8 mouse cellular contexts compared by ENCODE assay signal in genomic region chr9:53340969-53341368, GRCm38 (mm10). TPM values are rescaled to one million over a fixed set of nuclear protein-coding genes. Genes with fewer than 3 reads are reported as not detected.
A peak's percentile ranks its signal among the peaks of the same experiment; 100 is the strongest.
DNase-seq lines count a peak whose midpoint lies in the region; ATAC-seq and TF ChIP-seq lines count a peak whose summit lies in the region.

No protein-coding gene starts in this region.

- H3K4me3 ChIP-seq in E14TG2a.4 (replicated peaks; ENCODE audit: low read length) = peak overlapping the region; percentile 30; the same call in 1 of the 2 replicates
- peak overlapping the region; percentile 24 for H3K4me3 ChIP-seq in hindbrain, embryonic 11.5 days (ENCODE audit: low read depth, low read length)
- H3K4me3 ChIP-seq in limb, embryonic 12.5 days (replicated peaks) = peak overlapping the region; percentile 49
- H3K4me3 ChIP-seq in midbrain, embryonic 15.5 days = peak overlapping the region; percentile 39

- H3K9ac ChIP-seq in hindbrain, embryonic 11.5 days (ENCODE audit: low read depth, low read length) = no peak overlapping the region
- peak overlapping the region; percentile 51 for H3K9ac ChIP-seq in limb, embryonic 12.5 days (replicated peaks)
- H3K9ac ChIP-seq in midbrain, embryonic 15.5 days = peak overlapping the region; percentile 30

- H3K27me3 ChIP-seq in E14TG2a.4 (ENCODE audit: insufficient read depth, low read length) = peaks cover 6% of the 10 kb centered on the region; the same call in 1 of the 2 replicates
- no peaks in the 10 kb centered on the region for H3K27me3 ChIP-seq in hindbrain, embryonic 11.5 days (ENCODE audit: control insufficient read depth, insufficient read depth, low read length)
- peaks cover 6% of the 10 kb centered on the region; the same call in 1 of the 2 replicates for H3K27me3 ChIP-seq in limb, embryonic 12.5 days
- no peaks in the 10 kb centered on the region for H3K27me3 ChIP-seq in midbrain, embryonic 15.5 days (replicated peaks)

- no peak for TF ChIP-seq CTCF in E14TG2a.4 (conservative IDR thresholded peaks at IDR 0.05; ENCODE audit: low read length)

- peak; percentile 12 for DNase-seq in CD4-positive, CD25-positive, alpha-beta regulatory T cell, adult 2 months (ENCODE audit: low read depth, low spot score)
- DNase-seq in embryo, embryonic 11 days = peak; percentile 45
- DNase-seq in hindbrain, embryonic 11.5 days (ENCODE audit: low spot score) = peak; percentile 35
- no peak for DNase-seq in natural killer cell, adult 2 months (ENCODE audit: low spot score in 2 of 2)

- ATAC-seq in CD4-positive, CD25-positive, alpha-beta regulatory T cell, adult 4 months = no peak
- no peak for ATAC-seq in hindbrain, embryonic 11.5 days (ENCODE audit: low FRiP score)
- no peak for ATAC-seq in limb, embryonic 12.5 days (ENCODE audit: insufficient number of reproducible peaks, insufficient read depth, low FRiP score, low TSS enrichment, low read depth)
- 0 out of 2 replicates have a peak, but pooled peaks have one; percentile 24 for ATAC-seq in midbrain, embryonic 15.5 days (replicated peaks)

- no peak overlapping the region for H3K27ac ChIP-seq in hindbrain, embryonic 11.5 days (ENCODE audit: low read depth, low read length)
- H3K27ac ChIP-seq in limb, embryonic 12.5 days = no peak overlapping the region
- H3K27ac ChIP-seq in midbrain, embryonic 15.5 days = no peak overlapping the region

- peaks cover 13% of the 10 kb centered on the region for H3K4me1 ChIP-seq in E14TG2a.4 (replicated peaks; ENCODE audit: low read depth, low read length)
- H3K4me1 ChIP-seq in hindbrain, embryonic 11.5 days (replicated peaks; ENCODE audit: control insufficient read depth, insufficient read depth, low read length) = no peaks in the 10 kb centered on the region
- peaks cover 6% of the 10 kb centered on the region; the same call in 1 of the 2 replicates for H3K4me1 ChIP-seq in limb, embryonic 12.5 days (replicated peaks)
- H3K4me1 ChIP-seq in midbrain, embryonic 15.5 days = 0 out of 2 replicates have a peak, but pooled peaks cover 3% of the 10 kb centered on the region

- WGBS in hindbrain, embryonic 11.5 days = 12% methylated on average over 14 of the region's 14 CpGs
- WGBS in limb, embryonic 12.5 days = 1% methylated on average over 14 of the region's 14 CpGs
- 12% methylated on average over 14 of the region's 14 CpGs for WGBS in midbrain, embryonic 15.5 days

- H3K9me3 ChIP-seq in E14TG2a.4 (ENCODE audit: low read length) = no peaks in the 10 kb centered on the region
- H3K9me3 ChIP-seq in hindbrain, embryonic 11.5 days (ENCODE audit: control insufficient read depth, low read length) = no peaks in the 10 kb centered on the region
- no peaks in the 10 kb centered on the region for H3K9me3 ChIP-seq in limb, embryonic 12.5 days
- H3K9me3 ChIP-seq in midbrain, embryonic 15.5 days = no peaks in the 10 kb centered on the region

- peak overlapping the region; percentile 29 for H3K4me2 ChIP-seq in hindbrain, embryonic 11.5 days (replicated peaks; ENCODE audit: low read depth, low read length)
- peak overlapping the region; percentile 86 for H3K4me2 ChIP-seq in limb, embryonic 12.5 days
- H3K4me2 ChIP-seq in midbrain, embryonic 15.5 days = peak overlapping the region; percentile 77

- no peaks in the 10 kb centered on the region for H3K36me3 ChIP-seq in E14TG2a.4 (ENCODE audit: insufficient read depth, low read length)
- no peaks in the 10 kb centered on the region for H3K36me3 ChIP-seq in hindbrain, embryonic 11.5 days (ENCODE audit: control insufficient read depth, insufficient read depth, low read length)
- H3K36me3 ChIP-seq in limb, embryonic 12.5 days = no peaks in the 10 kb centered on the region
- H3K36me3 ChIP-seq in midbrain, embryonic 15.5 days (replicated peaks) = no peaks in the 10 kb centered on the region

RNA-seq across cellular contexts. Expression of gene Exph5, which starts 39.5 kb away (rescaled TPM):
- 1 to 10 TPM; 1.5 TPM for polyA plus RNA-seq in CD4-positive, CD25-positive, alpha-beta regulatory T cell, adult 4 months (2017; shearing (Covaris generic))
- 0.66 and 1.7 TPM in 2 replicates for polyA plus RNA-seq in hindbrain, embryonic 11.5 days (2014; fragmentation: Nextera tagmentation; extraction: Ambion mirVana)
- polyA plus RNA-seq in limb, embryonic 12.5 days (2016; fragmentation: Nextera tagmentation; extraction: Ambion mirVana) = 1.4 TPM in 2 replicates
- polyA plus RNA-seq in midbrain, embryonic 15.5 days (2015; fragmentation: Nextera tagmentation; extraction: Ambion mirVana) = 0.23 and 0.35 TPM in 2 replicates

RNA-seq across cellular contexts. Expression of gene Kdelc2, which starts 42.9 kb away (rescaled TPM):
- 1 to 10 TPM in 1 of 2 experiments, under 1 TPM in 1; 0.80 to 1.5 TPM for polyA plus RNA-seq in CD4-positive, CD25-positive, alpha-beta regulatory T cell, adult 4 months (2017; shearing (Covaris generic))
- polyA plus RNA-seq in hindbrain, embryonic 11.5 days (2014; fragmentation: Nextera tagmentation; extraction: Ambion mirVana) = 10.4 and 11.7 TPM in 2 replicates
- polyA plus RNA-seq in limb, embryonic 12.5 days (2016; fragmentation: Nextera tagmentation; extraction: Ambion mirVana) = 15.9 TPM in 2 replicates
- 5.8 and 6.6 TPM in 2 replicates for polyA plus RNA-seq in midbrain, embryonic 15.5 days (2015; fragmentation: Nextera tagmentation; extraction: Ambion mirVana)

Comparison
In these comparisons a context has a peak if more than half of its experiments do, and no peak if none do; other contexts are left out.
1. DNase-seq: peak in CD4-positive, CD25-positive, alpha-beta regulatory T cell, adult 2 months (single experiment), embryo, embryonic 11 days (single experiment) and hindbrain, embryonic 11.5 days (single experiment); none in natural killer cell, adult 2 months (0 of 2).
2. H3K4me2 ChIP-seq: peak in every context shown above with its lines; median percentile 86 in limb, embryonic 12.5 days; 77 in midbrain, embryonic 15.5 days; 29 in hindbrain, embryonic 11.5 days.
3. Peak in every context shown above with its lines, with median percentiles within 50 percentile points of each other: H3K4me3 ChIP-seq.